Mouse (Mus musculus) midbrain, embryonic 12.5 days (tissue): ENCODE measurements around the gene Olfr1065. TPM values are rescaled to one million over a fixed set of nuclear protein-coding genes. Genes with fewer than 3 reads are reported as not detected.

Experiments
- polyA plus RNA-seq: library from polyadenylated mRNA; unstranded; fragments of >200 nt; fragmentation: Nextera tagmentation; extraction: Ambion mirVana; gene quantifications from 2 replicates; pipeline ENCODE4 v1.2.1, GENCODE M21; 2016

The Olfr1065 gene
- polyA plus RNA-seq, 1 experiment from 2014 or later = not detected

Other genes starting within 250 kb of the Olfr1065 start
- not detected in 2 replicates for gene Olfr1045, start 247.6 kb downstream of the Olfr1065 start, polyA plus RNA-seq
- not detected in 2 replicates for gene Olfr1046, start 231.3 kb downstream of the Olfr1065 start, polyA plus RNA-seq
- not detected in 2 replicates for gene Olfr1047, start 219.2 kb downstream of the Olfr1065 start, polyA plus RNA-seq
- not detected in 2 replicates for gene Olfr1048, start 210.3 kb downstream of the Olfr1065 start, polyA plus RNA-seq
- not detected in 2 replicates for gene Olfr1049, start 192.3 kb downstream of the Olfr1065 start, polyA plus RNA-seq
- gene Olfr1051, start 171.5 kb downstream of the Olfr1065 start, polyA plus RNA-seq = not detected in 2 replicates
- gene Olfr1052, start 158.1 kb downstream of the Olfr1065 start, polyA plus RNA-seq = not detected in 2 replicates
- gene Olfr1053, start 135.3 kb downstream of the Olfr1065 start, polyA plus RNA-seq = not detected in 2 replicates
- gene Olfr1054, start 115.2 kb downstream of the Olfr1065 start, polyA plus RNA-seq = not detected in 2 replicates
- gene Olfr1055, start 100.3 kb downstream of the Olfr1065 start, polyA plus RNA-seq = not detected in 2 replicates
- not detected in 2 replicates for gene Olfr1056, start 88.1 kb downstream of the Olfr1065 start, polyA plus RNA-seq
- not detected in 2 replicates for gene Olfr1057, start 72.2 kb downstream of the Olfr1065 start, polyA plus RNA-seq
- gene Olfr1058, start 62.0 kb downstream of the Olfr1065 start, polyA plus RNA-seq = not detected in 2 replicates
- not detected in 2 replicates for gene Olfr1061, start 36.5 kb downstream of the Olfr1065 start, polyA plus RNA-seq
- gene Olfr1062, start 23.8 kb downstream of the Olfr1065 start, polyA plus RNA-seq = not detected in 2 replicates
- not detected in 2 replicates for gene Olfr1066, start 5.7 kb upstream of the Olfr1065 start, polyA plus RNA-seq
- not detected in 2 replicates for gene Olfr228, start 36.8 kb upstream of the Olfr1065 start, polyA plus RNA-seq
- not detected in 2 replicates for gene Olfr1076, start 57.9 kb upstream of the Olfr1065 start, polyA plus RNA-seq
- gene Olfr1079, start 91.9 kb upstream of the Olfr1065 start, polyA plus RNA-seq = not detected in 2 replicates
- gene Olfr1080, start 107.6 kb upstream of the Olfr1065 start, polyA plus RNA-seq = not detected in 2 replicates
- not detected in 2 replicates for gene Olfr1082, start 148.4 kb upstream of the Olfr1065 start, polyA plus RNA-seq
- not detected in 2 replicates for gene Olfr1084, start 189.1 kb upstream of the Olfr1065 start, polyA plus RNA-seq
- gene Olfr1085, start 211.4 kb upstream of the Olfr1065 start, polyA plus RNA-seq = not detected in 2 replicates
- not detected in 2 replicates for gene Olfr1086, start 229.5 kb upstream of the Olfr1065 start, polyA plus RNA-seq
- gene Olfr1087, start 247.8 kb upstream of the Olfr1065 start, polyA plus RNA-seq = not detected in 2 replicates